Mouse (Mus musculus) thymus, adult 2 months (tissue): ENCODE data around the gene Xirp1. TPM values are rescaled to one million over a fixed set of nuclear protein-coding genes. Genes with fewer than 3 reads are reported as not detected.

Source experiments
- DNase-seq: peaks from one replicate; pipeline ENCODE4 v3.0.0; 2021
- H3K27ac ChIP-seq: fragments of 200-500 bp; 2 replicates; pipeline ENCODE4 v1.5.1; 2012; ENCODE audit warnings: low read length, control low read depth; ENCODE audit not compliant: control insufficient read depth, insufficient read depth
- H3K27me3 ChIP-seq: fragments of 200-500 bp; 2 replicates; pipeline ENCODE4 v1.6.1; 2012; ENCODE audit warnings: mild to moderate bottlenecking, low read length, moderate library complexity, mixed read lengths; ENCODE audit not compliant: control insufficient read depth, insufficient read depth
- H3K36me3 ChIP-seq: fragments of 200-500 bp; 2 replicates; pipeline ENCODE4 v1.6.1; 2012; ENCODE audit warnings: mild to moderate bottlenecking, low read length, moderate library complexity; ENCODE audit not compliant: control insufficient read depth, insufficient read depth
- H3K4me1 ChIP-seq: fragments of 200-500 bp; replicated peaks from 2 replicates; pipeline ENCODE4 v1.6.1; 2012; ENCODE audit warnings: low read length; ENCODE audit not compliant: control insufficient read depth, insufficient read depth
- H3K4me3 ChIP-seq: fragments of 200-500 bp; 2 replicates; pipeline ENCODE4 v1.5.1; 2012; ENCODE audit warnings: mild to moderate bottlenecking, low read length, control low read depth, moderate library complexity; ENCODE audit not compliant: control insufficient read depth, insufficient read depth
- CTCF ChIP-seq: fragments of 200-500 bp; IDR thresholded peaks from 2 replicates; pipeline ENCODE4 v1.5.1; 2012; ENCODE audit warnings: mild to moderate bottlenecking, control low read depth, low read length, moderate library complexity, borderline replicate concordance; ENCODE audit not compliant: control insufficient read depth, poor library complexity, insufficient read depth; ENCODE audit errors: extremely low read depth
- POLR2A ChIP-seq: fragments of 200-500 bp; IDR thresholded peaks from 2 replicates; pipeline ENCODE4 v1.6.1; 2012; ENCODE audit warnings: mild to moderate bottlenecking, low read length, control low read depth, moderate library complexity; ENCODE audit not compliant: control insufficient read depth, poor library complexity, insufficient read depth; ENCODE audit errors: extremely low read depth
- whole genome bisulfite sequencing: fragments of 180-500 bp; shearing (Covaris S2); methylation state at CpG from one replicate; pipeline ENCODE4 v1.1.7; 2018; 5-methylcytosine and 5-hydroxymethylcytosine counted together
- polyA plus RNA-seq: library from polyadenylated mRNA; depleted of rRNA; stranded (reverse); fragments of >200 nt; gene quantifications from 2 replicates; pipeline ENCODE4 v1.2.3, GENCODE M21; 2012

Gene Xirp1
- polyA plus RNA-seq, 1 experiment = 2.3 TPM

DNA sequence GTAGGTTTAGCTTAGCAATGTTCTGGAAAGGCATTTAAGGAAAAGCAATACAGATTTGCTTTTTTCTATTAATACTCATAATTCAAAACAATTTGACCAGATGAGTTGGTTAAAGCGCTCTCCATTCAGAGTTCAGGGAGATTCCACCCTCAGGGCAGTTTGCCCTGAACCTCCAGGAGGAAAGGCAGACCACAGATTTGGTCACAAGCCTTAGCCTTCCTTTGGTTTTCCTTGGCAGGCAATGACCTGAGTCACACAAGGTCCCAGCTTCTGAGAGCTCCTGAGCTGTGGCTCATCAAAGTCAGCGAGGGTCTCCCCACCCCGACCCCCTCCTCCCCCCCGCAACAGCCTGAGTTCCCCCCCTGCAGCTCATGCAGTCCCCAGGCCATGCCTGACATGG, 40.9 kb upstream of the Xirp1 start:
- Histone ChIP-seq H3K27ac (no peak overlapping the region), H3K4me1 (peaks cover 6% of the 10 kb centered on the region; the same call in 1 of the 2 replicates), H3K36me3 (no peaks in the 10 kb centered on the region), H3K27me3 (no peaks in the 10 kb centered on the region), H3K4me3 (no peak overlapping the region)
- TF ChIP-seq CTCF (no peak), POLR2A (no peak)
- WGBS = 46% methylated on average over 4 of the region's 4 CpGs
- DNase-seq = no peak

DNA sequence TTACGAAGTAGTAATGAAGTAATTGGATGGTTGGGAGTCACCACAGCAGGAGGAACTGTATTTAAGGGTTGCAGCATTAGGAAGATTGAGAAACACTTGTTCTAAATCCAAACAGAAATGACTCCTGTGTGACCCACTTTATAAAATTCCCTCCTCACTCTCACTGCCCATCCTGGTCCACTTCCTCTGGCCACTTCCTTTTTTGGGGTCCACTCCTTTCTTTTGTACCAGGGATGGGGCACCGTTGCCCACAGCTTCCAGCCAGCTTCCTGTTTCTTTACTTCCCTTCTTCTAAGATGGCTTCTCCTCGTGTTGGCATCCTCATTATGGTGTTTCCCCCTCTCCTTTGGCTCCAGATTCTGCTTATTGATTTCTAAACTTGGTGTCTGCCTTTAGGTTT, 35.3 kb upstream of the Xirp1 start:
- TF ChIP-seq POLR2A = no peak
- TF ChIP-seq CTCF = no peak
- no peak for DNase-seq
- 34% methylated on average over 3 of the region's 3 CpGs for WGBS
- Histone ChIP-seq H3K4me3 (no peak overlapping the region), H3K27me3 (no peaks in the 10 kb centered on the region), H3K4me1 (peaks cover 18% of the 10 kb centered on the region), H3K36me3 (no peaks in the 10 kb centered on the region), H3K27ac (no peak overlapping the region)

DNA sequence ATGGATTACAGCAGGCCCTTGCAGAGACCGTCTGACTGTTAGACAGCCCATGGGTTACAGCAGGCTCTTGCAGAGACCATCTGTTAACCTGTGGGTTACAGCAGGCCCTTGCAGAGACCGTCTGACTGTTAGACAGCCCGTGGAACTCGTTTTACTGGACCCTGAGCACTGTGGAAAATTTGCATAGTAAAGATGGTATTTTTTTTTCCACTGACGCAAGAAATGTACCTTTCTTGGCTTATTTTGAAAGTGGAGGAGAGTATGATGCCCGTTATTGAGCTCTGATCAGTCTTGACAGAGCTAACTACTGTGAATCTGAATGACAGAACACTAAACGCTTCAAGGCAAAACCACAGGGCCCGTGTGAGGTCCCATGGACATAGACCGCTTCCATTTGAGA, 32.8 kb upstream of the Xirp1 start:
- H3K4me3 ChIP-seq = no peak overlapping the region
- no peaks in the 10 kb centered on the region for H3K36me3 ChIP-seq
- DNase-seq = no peak
- H3K27ac ChIP-seq = no peak overlapping the region
- no peak for TF ChIP-seq CTCF
- no peak for TF ChIP-seq POLR2A
- peaks cover 21% of the 10 kb centered on the region for H3K4me1 ChIP-seq
- WGBS = 75% methylated on average over 9 of the region's 9 CpGs
- H3K27me3 ChIP-seq = no peaks in the 10 kb centered on the region

DNA sequence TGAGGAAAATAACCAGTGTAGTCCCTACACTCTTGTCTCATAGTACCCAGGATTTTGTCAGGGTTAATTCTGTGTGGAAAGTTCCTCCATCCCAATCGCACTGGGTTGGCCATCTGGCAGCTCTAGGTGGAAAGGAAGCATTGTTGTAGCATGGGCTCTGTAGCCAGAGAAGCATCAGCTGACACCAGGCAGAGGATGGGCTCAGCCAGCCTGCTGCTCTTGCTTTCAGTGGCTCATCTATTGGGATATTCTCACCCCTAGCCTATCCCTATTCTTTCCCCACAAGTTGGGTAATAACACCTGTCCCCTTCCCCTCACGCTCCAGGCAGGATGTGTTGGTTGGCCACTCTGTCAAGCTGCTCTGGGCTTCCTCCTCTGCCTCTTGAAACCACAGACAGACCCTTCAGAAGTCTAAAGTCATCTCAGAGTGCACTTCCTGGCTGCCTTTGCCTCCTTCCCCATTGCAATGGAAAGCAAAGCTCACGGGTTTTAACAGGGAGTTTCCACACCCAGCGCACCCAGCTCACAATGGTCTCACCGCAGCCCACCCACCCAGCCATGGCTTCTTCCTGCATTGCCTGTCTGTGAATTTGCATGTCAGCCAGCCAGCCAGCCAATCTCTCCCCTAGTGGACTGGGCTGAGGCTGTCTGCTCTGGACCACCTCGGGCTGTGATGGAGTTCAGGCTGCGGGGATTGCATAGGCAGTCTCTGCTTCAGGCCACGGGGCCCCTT, 31.3 kb upstream of the Xirp1 start:
- Histone ChIP-seq H3K27me3 (no peaks in the 10 kb centered on the region), H3K4me1 (peaks cover 21% of the 10 kb centered on the region), H3K4me3 (no peak overlapping the region), H3K36me3 (no peaks in the 10 kb centered on the region), H3K27ac (peak overlapping the region; percentile 54)
- peak; percentile 43 for DNase-seq
- WGBS = 5% methylated on average over 8 of the region's 8 CpGs
- TF ChIP-seq POLR2A = 0 out of 2 replicates have a peak, but pooled peaks have one; percentile 29
- peak; percentile 32; the same call in 1 of the 2 replicates for TF ChIP-seq CTCF

GRCm38 (mm10) chr9:120049407-120049806, 26.0 kb upstream of the Xirp1 start:
- WGBS = 82% methylated on average over 3 of the region's 3 CpGs
- Histone ChIP-seq H3K4me1 (peaks cover 5% of the 10 kb centered on the region), H3K27me3 (no peaks in the 10 kb centered on the region), H3K36me3 (no peaks in the 10 kb centered on the region), H3K27ac (no peak overlapping the region), H3K4me3 (no peak overlapping the region)
- DNase-seq = no peak
- TF ChIP-seq CTCF (no peak), POLR2A (no peak)

- Histone ChIP-seq H3K4me3 (no peak overlapping the region), H3K27ac (no peak overlapping the region), H3K36me3 (no peaks in the 10 kb centered on the region), H3K4me1 (peaks cover 2% of the 10 kb centered on the region; the same call in 1 of the 2 replicates), H3K27me3 (no peaks in the 10 kb centered on the region)
- no peak for DNase-seq
- 91% methylated on average over 6 of the region's 6 CpGs for WGBS
- TF ChIP-seq CTCF (no peak), POLR2A (no peak)
Observed at GRCm38 (mm10) chr9:120048495-120048894, 25.1 kb upstream of the Xirp1 start.
